In genomic region chr10:120246994-120247750, GRCm38 (mm10) we compare ENCODE assay signal across 8 mouse cellular contexts. TPM values are rescaled to one million over a fixed set of nuclear protein-coding genes. Genes with fewer than 3 reads are reported as not detected.
DNase-seq lines count a peak whose midpoint lies in the region; ATAC-seq lines count a peak whose summit lies in the region.

No protein-coding gene starts in this region.

- H3K36me3 ChIP-seq in midbrain, embryonic 11.5 days (ENCODE audit: control insufficient read depth, insufficient read depth, low read length): no peaks in the 10 kb centered on the region
- no peaks in the 10 kb centered on the region for H3K36me3 ChIP-seq in midbrain, embryonic 16.5 days (ENCODE audit: control insufficient read depth, insufficient read depth, low read length)
- no peaks in the 10 kb centered on the region for H3K36me3 ChIP-seq in embryonic facial prominence, embryonic 15.5 days
- no peaks in the 10 kb centered on the region for H3K36me3 ChIP-seq in limb, embryonic 12.5 days
- no peaks in the 10 kb centered on the region for H3K36me3 ChIP-seq in neural tube, embryonic 12.5 days

- no peak overlapping the region for H3K9ac ChIP-seq in midbrain, embryonic 11.5 days (ENCODE audit: low read length)
- no peak overlapping the region for H3K9ac ChIP-seq in midbrain, embryonic 16.5 days (ENCODE audit: low read depth, low read length)
- H3K9ac ChIP-seq in embryonic facial prominence, embryonic 15.5 days: no peak overlapping the region
- H3K9ac ChIP-seq in limb, embryonic 12.5 days (replicated peaks): peak overlapping the region; percentile 42; the same call in 1 of the 2 replicates
- no peak overlapping the region for H3K9ac ChIP-seq in neural tube, embryonic 12.5 days

- no peaks in the 10 kb centered on the region for H3K27me3 ChIP-seq in midbrain, embryonic 11.5 days (ENCODE audit: control insufficient read depth, insufficient read depth, low read length)
- no peaks in the 10 kb centered on the region for H3K27me3 ChIP-seq in midbrain, embryonic 16.5 days (ENCODE audit: control insufficient read depth, insufficient read depth, low read depth, low read length)
- H3K27me3 ChIP-seq in embryonic facial prominence, embryonic 15.5 days: no peaks in the 10 kb centered on the region
- H3K27me3 ChIP-seq in limb, embryonic 12.5 days: no peaks in the 10 kb centered on the region
- no peaks in the 10 kb centered on the region for H3K27me3 ChIP-seq in neural tube, embryonic 12.5 days (replicated peaks)

- H3K27ac ChIP-seq in midbrain, embryonic 11.5 days (ENCODE audit: low read depth, low read length): no peak overlapping the region
- H3K27ac ChIP-seq in midbrain, embryonic 16.5 days (ENCODE audit: low read length): no peak overlapping the region
- H3K27ac ChIP-seq in embryonic facial prominence, embryonic 15.5 days (replicated peaks): peak overlapping the region; percentile 18; the same call in 1 of the 2 replicates
- H3K27ac ChIP-seq in limb, embryonic 12.5 days: peak overlapping the region; percentile 91
- H3K27ac ChIP-seq in neural tube, embryonic 12.5 days: no peak overlapping the region

- 52% methylated on average over 9 of the region's 9 CpGs for WGBS in midbrain, embryonic 11.5 days
- 56% methylated on average over 9 of the region's 9 CpGs for WGBS in midbrain, embryonic 16.5 days
- 27% methylated on average over 9 of the region's 9 CpGs for WGBS in embryonic facial prominence, embryonic 15.5 days
- WGBS in limb, embryonic 12.5 days: 10% methylated on average over 9 of the region's 9 CpGs
- 24% methylated on average over 9 of the region's 9 CpGs for WGBS in neural tube, embryonic 12.5 days

- H3K4me1 ChIP-seq in midbrain, embryonic 11.5 days (ENCODE audit: control insufficient read depth, insufficient read depth, low read length): no peaks in the 10 kb centered on the region
- no peaks in the 10 kb centered on the region for H3K4me1 ChIP-seq in midbrain, embryonic 16.5 days (ENCODE audit: control insufficient read depth, insufficient read depth, low read length)
- H3K4me1 ChIP-seq in embryonic facial prominence, embryonic 15.5 days: peaks cover 26% of the 10 kb centered on the region
- peaks cover 63% of the 10 kb centered on the region for H3K4me1 ChIP-seq in limb, embryonic 12.5 days (replicated peaks)
- peaks cover 6% of the 10 kb centered on the region for H3K4me1 ChIP-seq in neural tube, embryonic 12.5 days

- no peak overlapping the region for H3K4me3 ChIP-seq in midbrain, embryonic 11.5 days (ENCODE audit: low read depth, low read length)
- H3K4me3 ChIP-seq in midbrain, embryonic 16.5 days (ENCODE audit: low read depth, low read length): no peak overlapping the region
- no peak overlapping the region for H3K4me3 ChIP-seq in embryonic facial prominence, embryonic 15.5 days (replicated peaks)
- H3K4me3 ChIP-seq in limb, embryonic 12.5 days (replicated peaks): peak overlapping the region; percentile 19
- H3K4me3 ChIP-seq in neural tube, embryonic 12.5 days: no peak overlapping the region

- no peaks in the 10 kb centered on the region for H3K9me3 ChIP-seq in midbrain, embryonic 11.5 days (ENCODE audit: control insufficient read depth, low read length)
- no peaks in the 10 kb centered on the region for H3K9me3 ChIP-seq in midbrain, embryonic 16.5 days (replicated peaks; ENCODE audit: control insufficient read depth, low read length, poor library complexity, severe bottlenecking)
- no peaks in the 10 kb centered on the region for H3K9me3 ChIP-seq in embryonic facial prominence, embryonic 15.5 days (replicated peaks)
- peaks cover 4% of the 10 kb centered on the region; the same call in 1 of the 2 replicates for H3K9me3 ChIP-seq in limb, embryonic 12.5 days
- H3K9me3 ChIP-seq in neural tube, embryonic 12.5 days: no peaks in the 10 kb centered on the region

- no peak overlapping the region for H3K4me2 ChIP-seq in midbrain, embryonic 11.5 days
- no peak overlapping the region for H3K4me2 ChIP-seq in midbrain, embryonic 16.5 days (ENCODE audit: low read length)
- peak overlapping the region; percentile 18 for H3K4me2 ChIP-seq in embryonic facial prominence, embryonic 15.5 days (replicated peaks)
- H3K4me2 ChIP-seq in limb, embryonic 12.5 days: peak overlapping the region; percentile 51
- peak overlapping the region; percentile 26 for H3K4me2 ChIP-seq in neural tube, embryonic 12.5 days (replicated peaks)

- ATAC-seq in midbrain, embryonic 11.5 days (ENCODE audit: low FRiP score): no peak
- no peak for ATAC-seq in midbrain, embryonic 16.5 days
- ATAC-seq in embryonic facial prominence, embryonic 15.5 days (ENCODE audit: insufficient number of reproducible peaks, low FRiP score, low TSS enrichment, low read depth): no peak
- no peak; the same call in none of the 2 replicates for ATAC-seq in limb, embryonic 12.5 days (ENCODE audit: insufficient number of reproducible peaks, insufficient read depth, low FRiP score, low TSS enrichment, low read depth)
- no peak for ATAC-seq in neural tube, embryonic 12.5 days (ENCODE audit: low FRiP score, low read depth)

- DNase-seq in midbrain, embryonic 11.5 days (ENCODE audit: low spot score, missing footprints): peak; percentile 94
- peak; percentile 90 for DNase-seq in R1 (ENCODE audit: low read depth, low spot score)
- DNase-seq in kidney, adult 11 months: peak; percentile 44
- DNase-seq in thymus, postnatal 4 days: peak; percentile 60

RNA-seq across cellular contexts. Expression of gene Llph, which starts 20.3 kb away (rescaled TPM):
- polyA plus RNA-seq in midbrain, embryonic 11.5 days (2014; fragmentation: Nextera tagmentation; extraction: Ambion mirVana): 53.7 and 58.3 TPM in 2 replicates
- polyA plus RNA-seq in midbrain, embryonic 16.5 days (2015; fragmentation: Nextera tagmentation; extraction: Ambion mirVana): 31.8 and 32.7 TPM in 2 replicates
- 51.3 and 52.5 TPM in 2 replicates for polyA plus RNA-seq in embryonic facial prominence, embryonic 15.5 days (2015; fragmentation: Nextera tagmentation; extraction: Ambion mirVana)
- polyA plus RNA-seq in limb, embryonic 12.5 days (2016; fragmentation: Nextera tagmentation; extraction: Ambion mirVana): 47.7 and 50.0 TPM in 2 replicates
- 51.3 and 51.9 TPM in 2 replicates for polyA plus RNA-seq in neural tube, embryonic 12.5 days (2016; fragmentation: Nextera tagmentation; extraction: Ambion mirVana)

RNA-seq across cellular contexts. Expression of gene Irak3, which starts 45.2 kb away (rescaled TPM):
- 0.72 and 1.2 TPM in 2 replicates for polyA plus RNA-seq in midbrain, embryonic 11.5 days (2014; fragmentation: Nextera tagmentation; extraction: Ambion mirVana)
- 0.25 and 0.33 TPM in 2 replicates for polyA plus RNA-seq in midbrain, embryonic 16.5 days (2015; fragmentation: Nextera tagmentation; extraction: Ambion mirVana)
- 2.5 and 2.8 TPM in 2 replicates for polyA plus RNA-seq in embryonic facial prominence, embryonic 15.5 days (2015; fragmentation: Nextera tagmentation; extraction: Ambion mirVana)
- polyA plus RNA-seq in limb, embryonic 12.5 days (2016; fragmentation: Nextera tagmentation; extraction: Ambion mirVana): 0.81 and 1.0 TPM in 2 replicates
- 0.69 and 0.79 TPM in 2 replicates for polyA plus RNA-seq in neural tube, embryonic 12.5 days (2016; fragmentation: Nextera tagmentation; extraction: Ambion mirVana)

RNA-seq across cellular contexts. Expression of gene Tmbim4, which starts 45.8 kb away (rescaled TPM):
- polyA plus RNA-seq in midbrain, embryonic 11.5 days (2014; fragmentation: Nextera tagmentation; extraction: Ambion mirVana): 83.1 and 88.4 TPM in 2 replicates
- 88.7 and 89.7 TPM in 2 replicates for polyA plus RNA-seq in midbrain, embryonic 16.5 days (2015; fragmentation: Nextera tagmentation; extraction: Ambion mirVana)
- 107 and 110 TPM in 2 replicates for polyA plus RNA-seq in embryonic facial prominence, embryonic 15.5 days (2015; fragmentation: Nextera tagmentation; extraction: Ambion mirVana)
- polyA plus RNA-seq in limb, embryonic 12.5 days (2016; fragmentation: Nextera tagmentation; extraction: Ambion mirVana): 66.5 and 78.7 TPM in 2 replicates
- polyA plus RNA-seq in neural tube, embryonic 12.5 days (2016; fragmentation: Nextera tagmentation; extraction: Ambion mirVana): 81.7 and 89.6 TPM in 2 replicates

Comparison
In these comparisons a context has a peak if more than half of its experiments do, and no peak if none do; other contexts are left out.
1. DNase-seq: peak in every context shown above with its lines; median percentile 94 in midbrain, embryonic 11.5 days; 90 in R1; 60 in thymus, postnatal 4 days; 44 in kidney, adult 11 months.
2. H3K27ac ChIP-seq: peak in embryonic facial prominence, embryonic 15.5 days (single experiment) and limb, embryonic 12.5 days (single experiment); none in midbrain, embryonic 11.5 days (single experiment), midbrain, embryonic 16.5 days (single experiment) and neural tube, embryonic 12.5 days (single experiment).
3. H3K4me2 ChIP-seq: peak in embryonic facial prominence, embryonic 15.5 days (single experiment), limb, embryonic 12.5 days (single experiment) and neural tube, embryonic 12.5 days (single experiment); none in midbrain, embryonic 11.5 days (single experiment) and midbrain, embryonic 16.5 days (single experiment).